Mouse (Mus musculus) embryonic stem cell, embryonic (primary cell): ENCODE results near the gene Gm26965.

Source experiments
- CTCF ChIA-PET, 4 experiments: fragments of 300-600 bp in 2 of 4; fragments of 350-600 bp in 2 of 4; sonication (Branson Sonifier 250); formaldehyde crosslinking; loops; one replicate each; lab custom pipeline; 2022; ENCODE audit warnings: inconsistent platforms in 2 of 4; lab: Charles Lee
- POLR2A ChIA-PET, 4 experiments: fragments of 300-600 bp in 2 of 4; fragments of 350-600 bp in 2 of 4; sonication (Branson Sonifier 250); formaldehyde crosslinking; loops; one replicate each; lab custom pipeline; 2022; ENCODE audit warnings: antibody characterized with exemption in 4 of 4, inconsistent platforms in 1 of 4; lab: Charles Lee

The Gm26965 gene

DNA sequence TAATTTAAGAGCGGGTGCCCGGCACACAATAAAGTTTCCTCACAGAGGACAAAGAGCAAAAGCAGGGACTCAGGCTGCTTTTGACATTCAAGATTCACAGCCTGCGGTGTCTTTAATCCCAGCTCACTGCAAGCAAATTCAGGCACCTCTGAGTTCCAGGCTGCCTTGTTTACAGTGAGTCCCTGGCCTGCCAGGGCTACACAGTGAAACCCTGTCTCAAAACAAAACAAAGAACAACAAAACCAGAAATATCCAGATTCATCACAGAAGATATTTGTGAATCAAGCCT lies 74.0 kb downstream of the Gm26965 start:
- CTCF ChIA-PET: interaction anchor here (1.4 to 3.5 kb wide), 4 partner anchors 32 to 120 kb away, joined by 5 to 45 read pairs (median 9); partner anchors contain the start of genes Zfp595 (in 1 of the 4) and Zfp874b (in 1 of the 4)

GRCm38 (mm10) chr13:67451172-67452020 lies 74.6 kb downstream of the Gm26965 start, which contains the start of gene Zfp874a:
Zfp874a (minus strand) TSS chr13:67451624.
- CTCF ChIA-PET: interaction anchor here in 3 of 4 experiments (0.8 to 3.5 kb wide), 4 partner anchors 32 to 323 kb away, joined by 4 to 45 read pairs (median 9); partner anchors contain the start of gene Zfp874b (in 1 of the 3)
- POLR2A ChIA-PET: interaction anchor here (0.7 to 5.5 kb wide), 20 partner anchors 10 to 257 kb away, joined by 3 to 121 read pairs (median 4); partner anchors contain the start of genes Zfp874b (in 3 of the 4), Zfp459 (in 2 of the 4), Zfp429 (in 1 of the 4) and Zfp455 (in 1 of the 4)

More for the DNA sequence above, 74.0 kb downstream of the Gm26965 start:
- POLR2A ChIA-PET: interaction anchor here (0.9 to 5.5 kb wide), 16 partner anchors 10 to 258 kb away, joined by 3 to 121 read pairs (median 4); partner anchors contain the start of genes Zfp874b (in 3 of the 4), Zfp459 (in 2 of the 4), Zfp429 (in 1 of the 4) and Zfp455 (in 1 of the 4)
